Mouse (Mus musculus): ENCODE measurements around the gene Zswim5. TPM values are rescaled to one million over a fixed set of nuclear protein-coding genes. Genes with fewer than 3 reads are reported as not detected.

The Zswim5 gene
- polyA plus RNA-seq, 1 experiment: 6.3 TPM

- TF ChIP-seq POLR2A (IDR thresholded peaks at IDR 0.05; ENCODE audit: extremely low read depth, insufficient read depth, low read length): no peak
- no peak for TF ChIP-seq CTCF (IDR thresholded peaks at IDR 0.05; ENCODE audit: extremely low read depth, insufficient read depth, low read length)
- Histone ChIP-seq H3K27ac (ENCODE audit: insufficient read depth, low read length) (no peak overlapping the region), H3K4me3 (ENCODE audit: insufficient read depth, low read length) (no peak overlapping the region), H3K4me1 (ENCODE audit: control insufficient read depth, insufficient read depth, low read length) (no peaks in the 10 kb centered on the region)
These were observed 99.3 kb downstream of the Zswim5 start for GRCm38 (mm10) chr4:116976503-116976902.

- TF ChIP-seq CTCF (IDR thresholded peaks at IDR 0.05; ENCODE audit: extremely low read depth, insufficient read depth, low read length) (no peak), POLR2A (IDR thresholded peaks at IDR 0.05; ENCODE audit: extremely low read depth, insufficient read depth, low read length) (no peak)
- no peaks in the 10 kb centered on the region for H3K4me1 ChIP-seq (ENCODE audit: control insufficient read depth, insufficient read depth, low read length)
- H3K27ac ChIP-seq (ENCODE audit: insufficient read depth, low read length): no peak overlapping the region
- no peak overlapping the region for H3K4me3 ChIP-seq (ENCODE audit: insufficient read depth, low read length)
These were observed 108.5 kb downstream of the Zswim5 start for GRCm38 (mm10) chr4:116985681-116986080.

- Histone ChIP-seq H3K4me3 (ENCODE audit: insufficient read depth, low read length) (no peak overlapping the region), H3K4me1 (ENCODE audit: control insufficient read depth, insufficient read depth, low read length) (no peaks in the 10 kb centered on the region), H3K27ac (ENCODE audit: insufficient read depth, low read length) (no peak overlapping the region)
- TF ChIP-seq POLR2A (IDR thresholded peaks at IDR 0.05; ENCODE audit: extremely low read depth, insufficient read depth, low read length) (no peak), CTCF (IDR thresholded peaks at IDR 0.05; ENCODE audit: extremely low read depth, insufficient read depth, low read length) (peak; percentile 72)
These were observed 109.4 kb downstream of the Zswim5 start for GRCm38 (mm10) chr4:116986400-116987121.

- TF ChIP-seq CTCF (IDR thresholded peaks at IDR 0.05; ENCODE audit: extremely low read depth, insufficient read depth, low read length): no peak
- TF ChIP-seq POLR2A (IDR thresholded peaks at IDR 0.05; ENCODE audit: extremely low read depth, insufficient read depth, low read length): no peak
- Histone ChIP-seq H3K4me1 (ENCODE audit: control insufficient read depth, insufficient read depth, low read length) (no peaks in the 10 kb centered on the region), H3K27ac (ENCODE audit: insufficient read depth, low read length) (no peak overlapping the region), H3K4me3 (ENCODE audit: insufficient read depth, low read length) (no peak overlapping the region)
These were observed 109.9 kb downstream of the Zswim5 start for GRCm38 (mm10) chr4:116987122-116987456.

GRCm38 (mm10) chr4:116989731-116990130 lies 112.6 kb downstream of the Zswim5 start:
- TF ChIP-seq POLR2A (IDR thresholded peaks at IDR 0.05; ENCODE audit: extremely low read depth, insufficient read depth, low read length): no peak
- Histone ChIP-seq H3K27ac (ENCODE audit: insufficient read depth, low read length) (no peak overlapping the region), H3K4me3 (ENCODE audit: insufficient read depth, low read length) (no peak overlapping the region), H3K4me1 (ENCODE audit: control insufficient read depth, insufficient read depth, low read length) (no peaks in the 10 kb centered on the region)

GRCm38 (mm10) chr4:116991366-116991765 lies 114.2 kb downstream of the Zswim5 start:
- Histone ChIP-seq H3K4me1 (ENCODE audit: control insufficient read depth, insufficient read depth, low read length) (no peaks in the 10 kb centered on the region), H3K27ac (ENCODE audit: insufficient read depth, low read length) (no peak overlapping the region), H3K4me3 (ENCODE audit: insufficient read depth, low read length) (no peak overlapping the region)
- TF ChIP-seq POLR2A (IDR thresholded peaks at IDR 0.05; ENCODE audit: extremely low read depth, insufficient read depth, low read length): no peak
- peak; percentile 93 for TF ChIP-seq CTCF (IDR thresholded peaks at IDR 0.05; ENCODE audit: extremely low read depth, insufficient read depth, low read length)

- Histone ChIP-seq H3K4me3 (ENCODE audit: insufficient read depth, low read length) (peak within 1 kb of the TSS; percentile 71), H3K27ac (ENCODE audit: insufficient read depth, low read length) (no peak within 1 kb of the TSS), H3K4me1 (ENCODE audit: control insufficient read depth, insufficient read depth, low read length) (no peaks in the 10 kb centered on the region)
- TF ChIP-seq CTCF (IDR thresholded peaks at IDR 0.05; ENCODE audit: extremely low read depth, insufficient read depth, low read length): no peak
- peak; percentile 66; the same call in 1 of the 2 replicates for TF ChIP-seq POLR2A (IDR thresholded peaks at IDR 0.05; ENCODE audit: extremely low read depth, insufficient read depth, low read length)
These were observed 116.8 kb downstream of the Zswim5 start, which contains the start of gene Urod for GRCm38 (mm10) chr4:116993672-116994621. Gene Urod (minus strand): TSS chr4:116994413.

GRCm38 (mm10) chr4:116995131-116995797 lies 118.1 kb downstream of the Zswim5 start, which contains the start of gene Hectd3:
Gene Hectd3 (plus strand): TSS chr4:116995317.
- H3K27ac ChIP-seq (ENCODE audit: insufficient read depth, low read length): no peak within 1 kb of the TSS
- H3K4me1 ChIP-seq (ENCODE audit: control insufficient read depth, insufficient read depth, low read length): no peaks in the 10 kb centered on the region
- TF ChIP-seq POLR2A (IDR thresholded peaks at IDR 0.05; ENCODE audit: extremely low read depth, insufficient read depth, low read length) (0 out of 2 replicates have a peak, but pooled peaks have one; percentile 31), CTCF (IDR thresholded peaks at IDR 0.05; ENCODE audit: extremely low read depth, insufficient read depth, low read length) (no peak)
- H3K4me3 ChIP-seq (ENCODE audit: insufficient read depth, low read length): peak within 1 kb of the TSS; percentile 71

- H3K27ac ChIP-seq (ENCODE audit: insufficient read depth, low read length): no peak overlapping the region
- TF ChIP-seq CTCF (IDR thresholded peaks at IDR 0.05; ENCODE audit: extremely low read depth, insufficient read depth, low read length) (0 out of 2 replicates have a peak, but pooled peaks have one; percentile 11), POLR2A (IDR thresholded peaks at IDR 0.05; ENCODE audit: extremely low read depth, insufficient read depth, low read length) (no peak)
- peak overlapping the region; percentile 71 for H3K4me3 ChIP-seq (ENCODE audit: insufficient read depth, low read length)
- H3K4me1 ChIP-seq (ENCODE audit: control insufficient read depth, insufficient read depth, low read length): no peaks in the 10 kb centered on the region
These were observed 118.6 kb downstream of the Zswim5 start for GRCm38 (mm10) chr4:116995798-116996135.
